Mouse (Mus musculus): Measurements from ENCODE around the gene Sostdc1.

The Sostdc1 gene

GRCm38 (mm10) chr12:36313916-36314315, at the start of gene Sostdc1:
Sostdc1 (plus strand) TSS chr12:36314139.
- in situ Hi-C loops (cut with MboI; ENCODE audit: low pct_unique_long_range_greater_than_20kb in 1 of 2, low sequenced_read_pairs in 2 of 2, unreplicated experiment in 1 of 2), result no loop called here

DNA sequence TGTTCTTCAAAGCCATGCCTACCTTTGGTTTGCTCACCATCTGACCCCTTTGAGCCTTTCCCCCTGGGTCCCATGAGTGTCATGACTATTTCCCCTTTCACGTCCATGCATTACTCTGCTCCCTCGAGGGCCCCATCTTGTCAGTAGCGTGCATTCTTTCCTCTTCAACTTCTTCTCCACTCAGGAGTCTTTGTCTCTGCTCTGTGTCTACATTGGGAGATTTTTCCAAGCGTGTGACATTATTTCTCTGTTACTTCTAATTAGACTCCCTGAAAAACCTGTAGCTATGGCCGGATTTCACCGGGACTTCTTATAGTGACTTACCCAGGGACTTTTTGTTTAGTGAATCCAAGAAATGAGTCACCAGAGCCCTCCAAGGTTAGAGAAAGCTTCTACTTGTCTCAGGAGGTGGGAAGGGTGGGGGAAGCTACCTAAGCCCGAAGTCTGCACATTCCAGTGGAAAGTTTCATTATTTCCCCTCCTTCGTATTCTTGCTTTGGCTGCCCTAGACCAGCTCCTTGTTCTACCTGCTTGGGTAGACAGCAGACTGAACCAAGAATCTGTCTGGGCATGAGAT, 46.2 kb upstream of the Sostdc1 start:
- in situ Hi-C loops (cut with MboI; ENCODE audit: low pct_unique_long_range_greater_than_20kb in 1 of 2, low sequenced_read_pairs in 2 of 2, unreplicated experiment in 1 of 2), result no loop called here

GRCm38 (mm10) chr12:36274823-36275222, 39.1 kb upstream of the Sostdc1 start:
- in situ Hi-C loops (cut with MboI; ENCODE audit: low pct_unique_long_range_greater_than_20kb in 1 of 2, low sequenced_read_pairs in 2 of 2, unreplicated experiment in 1 of 2), result no loop called here

DNA sequence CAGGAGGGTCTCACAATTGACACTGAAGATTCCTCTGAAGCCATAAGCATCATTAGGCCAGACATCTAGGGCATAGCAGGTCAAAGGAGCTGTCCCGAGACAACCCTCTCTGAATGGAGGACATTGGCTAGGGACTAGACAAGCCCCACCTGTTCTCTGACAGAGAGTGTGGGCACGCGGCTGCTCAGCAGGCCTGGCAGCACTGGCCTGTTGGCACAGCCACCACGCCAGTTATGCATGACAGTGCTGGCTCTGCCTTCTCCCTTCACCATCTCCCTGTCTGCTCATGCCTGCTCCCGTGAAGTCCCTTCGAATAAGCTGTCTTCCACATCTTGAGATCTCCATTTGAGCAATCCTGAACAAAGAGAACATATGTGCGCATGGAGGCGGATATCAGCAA, 24.3 kb upstream of the Sostdc1 start:
- in situ Hi-C loops (cut with MboI; ENCODE audit: low pct_unique_long_range_greater_than_20kb in 1 of 2, low sequenced_read_pairs in 2 of 2, unreplicated experiment in 1 of 2), result no loop called here

GRCm38 (mm10) chr12:36290465-36290864, 23.5 kb upstream of the Sostdc1 start:
- in situ Hi-C loops (cut with MboI; ENCODE audit: low pct_unique_long_range_greater_than_20kb in 1 of 2, low sequenced_read_pairs in 2 of 2, unreplicated experiment in 1 of 2), result no loop called here

DNA sequence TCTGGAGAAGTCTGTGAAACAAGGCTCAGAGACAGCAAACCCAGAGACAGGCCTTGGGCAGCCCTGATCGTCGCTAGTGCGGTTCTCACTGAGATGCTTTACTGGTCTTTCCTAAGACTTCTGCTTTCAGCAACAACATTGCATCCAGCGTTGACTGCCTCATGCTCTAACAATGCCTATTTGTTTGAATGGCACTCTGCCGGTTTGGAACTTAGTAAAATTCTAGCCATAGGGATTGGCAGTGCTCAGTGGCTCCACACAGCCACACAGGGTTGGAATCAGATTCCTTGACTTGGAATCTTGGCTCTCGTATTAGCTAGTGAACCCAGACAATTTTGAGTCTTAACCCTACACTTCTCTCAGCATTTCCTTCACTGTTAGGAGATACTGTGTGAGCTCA, 22.6 kb upstream of the Sostdc1 start:
- in situ Hi-C loops (cut with MboI; ENCODE audit: low pct_unique_long_range_greater_than_20kb in 1 of 2, low sequenced_read_pairs in 2 of 2, unreplicated experiment in 1 of 2), result no loop called here

- in situ Hi-C loops (cut with MboI; ENCODE audit: low pct_unique_long_range_greater_than_20kb in 1 of 2, low sequenced_read_pairs in 2 of 2, unreplicated experiment in 1 of 2), result no loop called here
These were observed 11.6 kb upstream of the Sostdc1 start for GRCm38 (mm10) chr12:36302326-36302725.

GRCm38 (mm10) chr12:36302905-36303642, 10.9 kb upstream of the Sostdc1 start:
- in situ Hi-C loops (cut with MboI; ENCODE audit: low pct_unique_long_range_greater_than_20kb in 1 of 2, low sequenced_read_pairs in 2 of 2, unreplicated experiment in 1 of 2), result no loop called here

DNA sequence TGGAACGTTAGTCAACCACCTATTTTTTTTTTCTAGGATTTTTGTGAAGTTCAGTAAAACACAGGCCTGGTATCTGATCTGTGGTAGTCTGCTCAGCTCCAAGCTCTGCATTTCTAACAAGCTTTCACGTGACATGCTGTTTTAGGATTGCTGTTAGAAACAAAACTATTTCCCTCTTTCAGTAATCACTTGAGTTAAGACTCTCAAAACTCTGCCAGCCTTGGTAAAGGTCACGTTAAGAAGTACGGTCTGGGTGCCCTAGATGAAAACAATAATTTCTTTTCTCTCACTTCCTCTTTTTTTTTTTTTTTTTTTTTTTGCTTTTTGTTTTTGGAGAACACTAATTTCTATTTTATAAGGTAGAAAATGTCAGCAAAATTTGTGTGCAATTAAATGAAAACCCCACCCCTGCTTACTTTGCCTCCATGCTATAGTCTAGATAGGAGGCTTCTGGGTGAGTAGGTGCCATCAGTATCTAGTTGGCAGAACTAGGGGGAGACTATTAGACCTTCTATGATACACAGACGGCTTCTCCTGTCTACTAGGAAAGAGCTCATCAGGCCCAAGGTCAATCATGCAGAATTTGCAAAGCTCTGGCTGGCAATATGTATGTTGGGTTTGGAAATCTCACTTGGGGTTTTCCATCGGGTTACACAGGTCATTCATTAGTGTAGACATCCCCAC, 5.1 kb upstream of the Sostdc1 start:
- in situ Hi-C loops (cut with MboI; ENCODE audit: low pct_unique_long_range_greater_than_20kb in 1 of 2, low sequenced_read_pairs in 2 of 2, unreplicated experiment in 1 of 2), result no loop called here

DNA sequence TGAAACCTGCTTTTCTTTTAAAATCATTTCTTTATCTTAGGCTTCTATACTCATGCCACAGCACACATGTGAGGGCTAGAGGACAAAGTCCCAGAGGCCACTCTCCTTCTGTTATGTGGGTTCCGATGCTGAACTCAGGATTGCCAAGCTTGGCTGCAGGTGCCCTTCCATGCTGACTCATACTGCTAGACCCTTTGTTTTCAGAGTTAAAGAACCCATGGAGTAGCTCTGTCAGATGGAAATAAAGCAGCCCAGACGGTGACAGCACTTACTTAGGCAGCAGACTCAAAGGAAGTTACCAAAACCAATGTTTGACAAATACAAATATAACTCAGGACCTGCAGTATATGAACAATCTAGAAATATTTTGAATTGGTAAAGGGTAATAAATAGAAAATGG, 924 bp upstream of the Sostdc1 start:
- in situ Hi-C loops (cut with MboI; ENCODE audit: low pct_unique_long_range_greater_than_20kb in 1 of 2, low sequenced_read_pairs in 2 of 2, unreplicated experiment in 1 of 2), result no loop called here

DNA sequence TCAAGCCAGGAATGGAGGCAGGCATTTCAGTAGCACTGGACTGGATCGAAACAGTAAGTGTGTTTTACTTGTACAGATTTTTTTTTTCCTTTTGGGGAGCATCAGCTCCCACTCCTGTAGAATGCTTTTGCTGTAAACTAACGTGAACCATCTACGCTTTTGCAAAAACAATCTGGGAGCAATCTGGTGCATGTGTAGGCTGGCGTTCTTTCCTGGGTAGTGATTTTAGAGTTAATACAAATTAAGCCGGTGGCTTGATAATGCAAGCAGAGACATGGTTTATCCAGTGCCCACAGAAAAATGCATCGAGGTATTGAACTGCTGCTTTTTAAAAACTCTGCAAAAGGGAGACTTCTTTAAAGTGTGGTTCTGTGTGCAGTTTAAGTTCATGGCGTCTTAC, 507 bp downstream of the Sostdc1 start:
- in situ Hi-C loops (cut with MboI; ENCODE audit: low pct_unique_long_range_greater_than_20kb in 1 of 2, low sequenced_read_pairs in 2 of 2, unreplicated experiment in 1 of 2), result no loop called here

- in situ Hi-C loops (cut with MboI; ENCODE audit: low pct_unique_long_range_greater_than_20kb in 1 of 2, low sequenced_read_pairs in 2 of 2, unreplicated experiment in 1 of 2), result no loop called here
These were observed 1.6 kb downstream of the Sostdc1 start for GRCm38 (mm10) chr12:36315527-36315926.

DNA sequence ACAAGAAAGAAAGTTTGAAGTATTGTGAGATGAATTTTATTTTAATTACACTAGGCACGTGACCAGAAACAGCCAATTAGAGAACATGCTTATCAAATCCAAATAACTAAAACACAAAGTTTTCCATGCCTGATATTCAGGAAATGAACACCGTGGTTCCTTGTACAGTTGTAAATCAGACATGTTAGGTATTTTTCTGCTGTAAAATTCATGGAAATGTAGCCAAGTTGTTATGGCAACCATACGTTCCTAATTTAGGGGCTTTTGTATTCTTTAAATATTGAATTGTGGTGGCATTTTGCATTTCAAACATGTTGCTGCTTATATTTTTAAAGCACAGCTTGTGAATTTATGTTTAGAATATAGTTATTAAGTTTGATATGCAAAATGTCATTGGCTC, 2.1 kb downstream of the Sostdc1 start:
- in situ Hi-C loops (cut with MboI; ENCODE audit: low pct_unique_long_range_greater_than_20kb in 1 of 2, low sequenced_read_pairs in 2 of 2, unreplicated experiment in 1 of 2), result no loop called here

DNA sequence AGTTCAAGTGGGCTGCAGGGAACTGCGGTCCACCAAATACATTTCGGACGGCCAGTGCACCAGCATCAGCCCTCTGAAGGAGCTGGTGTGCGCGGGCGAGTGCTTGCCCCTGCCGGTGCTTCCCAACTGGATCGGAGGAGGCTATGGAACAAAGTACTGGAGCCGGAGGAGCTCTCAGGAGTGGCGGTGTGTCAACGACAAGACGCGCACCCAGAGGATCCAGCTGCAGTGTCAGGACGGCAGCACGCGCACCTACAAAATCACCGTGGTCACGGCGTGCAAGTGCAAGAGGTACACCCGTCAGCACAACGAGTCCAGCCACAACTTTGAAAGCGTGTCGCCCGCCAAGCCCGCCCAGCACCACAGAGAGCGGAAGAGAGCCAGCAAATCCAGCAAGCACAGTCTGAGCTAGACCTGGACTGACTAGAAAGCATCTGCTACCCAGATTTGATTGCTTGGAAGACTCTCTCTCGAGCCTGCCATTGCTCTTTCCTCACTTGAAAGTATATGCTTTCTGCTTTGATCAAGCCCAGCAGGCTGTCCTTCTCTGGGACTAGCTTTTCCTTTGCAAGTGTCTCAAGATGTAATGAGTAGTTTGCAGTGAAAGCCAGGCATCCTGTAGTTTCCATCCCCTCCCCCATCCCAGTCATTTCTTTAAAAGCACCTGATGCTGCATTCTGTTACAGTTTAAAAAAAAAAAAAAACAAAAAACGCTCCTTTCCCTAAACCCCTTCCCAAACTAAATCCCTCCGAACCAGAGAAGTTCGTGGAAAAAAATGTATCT, 3.3 kb downstream of the Sostdc1 start:
- in situ Hi-C loops (cut with MboI; ENCODE audit: low pct_unique_long_range_greater_than_20kb in 1 of 2, low sequenced_read_pairs in 2 of 2, unreplicated experiment in 1 of 2), result no loop called here

DNA sequence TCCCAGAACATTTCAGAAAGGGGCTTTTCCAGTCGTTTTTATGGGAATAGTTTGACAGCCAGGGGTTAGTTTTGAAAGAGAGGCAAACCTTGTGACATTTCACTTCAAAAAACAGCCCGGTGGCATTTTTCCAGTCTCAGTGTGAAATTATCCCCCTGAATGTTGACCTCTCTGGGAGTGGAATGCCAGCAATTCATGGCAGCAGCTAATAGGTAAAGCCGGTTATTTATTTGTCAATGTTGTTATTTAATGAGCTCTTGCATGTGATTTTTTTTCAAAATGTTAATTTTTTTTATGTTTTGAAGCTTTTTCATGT, 3.8 kb downstream of the Sostdc1 start:
- in situ Hi-C loops (cut with MboI; ENCODE audit: low pct_unique_long_range_greater_than_20kb in 1 of 2, low sequenced_read_pairs in 2 of 2, unreplicated experiment in 1 of 2), result no loop called here

DNA sequence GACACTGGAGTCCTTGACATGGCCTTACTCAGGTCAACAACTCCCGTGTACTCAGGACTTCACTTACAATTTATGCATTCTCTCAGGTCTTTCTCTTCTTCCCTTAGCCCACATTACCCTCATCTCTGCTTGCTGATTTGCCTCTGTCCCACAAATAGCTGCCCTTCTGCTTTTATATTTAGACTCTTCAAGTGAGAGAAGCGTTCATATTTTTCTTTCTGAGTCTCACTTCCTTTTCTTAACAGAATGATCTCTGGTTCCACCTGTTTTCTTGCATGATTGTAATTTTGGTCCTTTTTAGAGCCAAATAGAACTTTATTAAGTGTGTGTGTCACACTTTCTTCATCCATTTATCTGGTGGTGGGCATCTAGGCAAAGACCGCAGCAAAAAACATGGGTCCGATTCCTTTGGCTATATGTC, 12.2 kb downstream of the Sostdc1 start:
- in situ Hi-C loops (cut with MboI; ENCODE audit: low pct_unique_long_range_greater_than_20kb in 1 of 2, low sequenced_read_pairs in 2 of 2, unreplicated experiment in 1 of 2), result no loop called here

DNA sequence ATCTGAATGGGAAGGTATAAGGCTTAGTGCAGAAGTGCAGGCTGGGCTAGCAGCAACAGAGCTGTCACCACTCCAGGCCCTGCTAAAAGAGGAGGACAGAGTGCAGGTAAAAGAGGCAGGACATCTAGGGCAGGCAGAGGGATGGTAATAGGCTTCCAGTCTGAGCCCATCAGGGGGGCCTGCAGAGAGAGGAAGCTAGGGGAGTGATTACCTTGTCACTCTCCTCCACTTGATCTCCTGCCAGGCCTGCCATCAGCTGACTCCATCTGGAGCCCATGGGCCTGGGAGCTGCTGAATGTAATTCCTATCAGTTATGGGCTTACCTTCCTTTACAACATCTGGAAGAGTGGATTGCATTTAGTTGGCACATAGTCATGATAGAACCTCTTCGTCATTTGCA, 18.7 kb downstream of the Sostdc1 start:
- in situ Hi-C loops (cut with MboI; ENCODE audit: low pct_unique_long_range_greater_than_20kb in 1 of 2, low sequenced_read_pairs in 2 of 2, unreplicated experiment in 1 of 2), result no loop called here

DNA sequence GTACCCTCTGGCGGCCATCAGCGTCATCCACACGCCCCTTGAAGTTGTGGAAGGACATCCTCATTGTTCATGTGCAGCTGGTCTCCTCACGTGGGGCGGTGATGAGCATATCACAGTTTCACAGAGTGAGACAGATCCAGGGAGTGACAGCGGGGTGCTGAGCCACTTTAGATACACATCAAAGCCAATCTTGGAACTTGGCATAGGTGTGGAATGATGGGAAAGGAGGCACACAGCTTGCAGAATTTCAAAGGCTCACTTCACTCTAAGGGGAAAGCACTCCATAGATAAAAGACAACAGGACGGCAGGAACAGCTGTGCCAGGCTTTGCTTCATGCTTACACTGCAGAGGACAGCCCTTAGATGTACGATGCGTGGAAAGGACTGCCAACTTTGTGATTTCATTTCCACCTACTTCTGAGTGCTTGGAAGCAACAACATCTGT, 19.9 kb downstream of the Sostdc1 start:
- in situ Hi-C loops (cut with MboI; ENCODE audit: low pct_unique_long_range_greater_than_20kb in 1 of 2, low sequenced_read_pairs in 2 of 2, unreplicated experiment in 1 of 2), result no loop called here

DNA sequence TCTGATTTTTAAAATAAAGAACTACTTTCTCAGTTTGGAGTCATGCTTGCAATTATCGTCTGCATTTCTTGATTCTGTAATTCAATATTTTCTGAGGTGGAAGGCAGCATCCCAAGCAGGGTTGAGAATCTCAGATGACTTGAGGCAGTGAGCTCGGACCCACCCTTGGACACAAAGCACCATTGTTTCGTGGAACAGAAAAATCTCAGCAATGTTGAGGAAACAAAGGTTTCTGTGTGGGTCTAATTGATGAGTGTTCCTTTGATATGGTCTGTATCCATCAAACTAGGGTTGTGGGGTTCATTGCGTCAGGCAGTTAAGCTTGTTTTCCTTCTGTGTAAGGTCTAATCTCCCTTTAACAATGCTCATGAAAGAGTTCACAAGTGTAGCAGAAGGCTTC, 30.2 kb downstream of the Sostdc1 start:
- in situ Hi-C loops (cut with MboI; ENCODE audit: low pct_unique_long_range_greater_than_20kb in 1 of 2, low sequenced_read_pairs in 2 of 2, unreplicated experiment in 1 of 2), result no loop called here

Data from mouse embryonic stem cell (cell line).